Mouse (Mus musculus) hindbrain, embryonic 16.5 days (tissue): Measurements from ENCODE around the gene Rev1. TPM values are rescaled to one million over a fixed set of nuclear protein-coding genes. Genes with fewer than 3 reads are reported as not detected.

ENCODE experiments used
- ATAC-seq: fragments of 200-750 bp; cut with Nextera tagmentation; 2 replicates; pipeline ENCODE4 v1.8.0; 2017; ENCODE audit warnings: moderate TSS enrichment, moderate library complexity
- H3K27ac ChIP-seq: fragments of 300-500 bp; sonication (generic); 2 replicates; pipeline ENCODE4 v1.5.1; 2014; ENCODE audit warnings: low read depth, mild to moderate bottlenecking, control low read depth, low read length, moderate library complexity
- H3K27me3 ChIP-seq: fragments of 300-500 bp; sonication (generic); replicated peaks from 2 replicates; pipeline ENCODE4 v1.6.1; 2014; ENCODE audit warnings: low read length; ENCODE audit not compliant: control insufficient read depth, insufficient read depth
- H3K36me3 ChIP-seq: fragments of 300-500 bp; sonication (generic); 2 replicates; pipeline ENCODE4 v1.6.1; 2014; ENCODE audit warnings: mild to moderate bottlenecking, low read length, moderate library complexity, mixed read lengths; ENCODE audit not compliant: control insufficient read depth, insufficient read depth
- H3K4me1 ChIP-seq: fragments of 300-500 bp; sonication (generic); 2 replicates; pipeline ENCODE4 v1.6.1; 2014; ENCODE audit warnings: low read depth, low read length; ENCODE audit not compliant: control insufficient read depth, insufficient read depth
- H3K4me2 ChIP-seq: fragments of 300-500 bp; sonication (generic); 2 replicates; pipeline ENCODE4 v1.6.1; 2014; ENCODE audit warnings: mild to moderate bottlenecking, low read length, control low read depth, moderate library complexity
- H3K4me3 ChIP-seq: fragments of 300-500 bp; sonication (generic); 2 replicates; pipeline ENCODE4 v1.5.1; 2014; ENCODE audit warnings: mild to moderate bottlenecking, low read length, control low read depth, moderate library complexity
- H3K9ac ChIP-seq: fragments of 300-500 bp; sonication (generic); 2 replicates; pipeline ENCODE4 v1.6.1; 2014; ENCODE audit warnings: low read depth, mild to moderate bottlenecking, control low read depth, low read length, moderate library complexity
- H3K9me3 ChIP-seq: fragments of 300-500 bp; sonication (generic); 2 replicates; pipeline ENCODE4 v1.6.1; 2014; ENCODE audit warnings: mild to moderate bottlenecking, low read length, moderate library complexity; ENCODE audit not compliant: control insufficient read depth
- WGBS: fragments of 180-500 bp; shearing (Covaris S2); extraction: QIAGEN DNeasy Blood & Tissue Kit; methylation state at CpG from one replicate; pipeline ENCODE4 v1.1.7; 2014; 5-methylcytosine and 5-hydroxymethylcytosine counted together
- polyA plus RNA-seq: library from polyadenylated mRNA; unstranded; fragments of >200 nt; fragmentation: Nextera tagmentation; extraction: Ambion mirVana; gene quantifications from 2 replicates; pipeline ENCODE4 v1.2.1, GENCODE M21; 2015

The Rev1 gene
- polyA plus RNA-seq, 1 experiment from 2014 or later: 26.1 TPM

GRCm38 (mm10) chr1:38011647-38012046 is 118.0 kb downstream of the Rev1 start:
- peak; percentile 20; the same call in 1 of the 2 replicates for ATAC-seq
- H3K4me2 ChIP-seq: no peak overlapping the region
- no peak overlapping the region for H3K9ac ChIP-seq
- H3K4me3 ChIP-seq: no peak overlapping the region
- H3K27ac ChIP-seq: no peak overlapping the region
- H3K36me3 ChIP-seq: no peaks in the 10 kb centered on the region
- WGBS: 85% methylated on average over 6 of the region's 6 CpGs
- no peaks in the 10 kb centered on the region for H3K4me1 ChIP-seq
- no peaks in the 10 kb centered on the region for H3K9me3 ChIP-seq
- H3K27me3 ChIP-seq: no peaks in the 10 kb centered on the region

GRCm38 (mm10) chr1:38006741-38007140 is 122.9 kb downstream of the Rev1 start:
- Histone ChIP-seq H3K4me3 (no peak overlapping the region), H3K36me3 (no peaks in the 10 kb centered on the region), H3K9ac (no peak overlapping the region), H3K27me3 (no peaks in the 10 kb centered on the region), H3K4me2 (no peak overlapping the region), H3K27ac (no peak overlapping the region), H3K9me3 (no peaks in the 10 kb centered on the region), H3K4me1 (no peaks in the 10 kb centered on the region)
- WGBS: 79% methylated on average over 3 of the region's 3 CpGs
- ATAC-seq: no peak

GRCm38 (mm10) chr1:38003046-38003445 is 126.6 kb downstream of the Rev1 start:
- H3K36me3 ChIP-seq: no peaks in the 10 kb centered on the region
- 88% methylated on average over 3 of the region's 3 CpGs for WGBS
- H3K9me3 ChIP-seq: no peaks in the 10 kb centered on the region
- no peak overlapping the region for H3K4me3 ChIP-seq
- ATAC-seq: no peak
- H3K27me3 ChIP-seq: no peaks in the 10 kb centered on the region
- no peak overlapping the region for H3K9ac ChIP-seq
- no peak overlapping the region for H3K27ac ChIP-seq
- peaks cover 10% of the 10 kb centered on the region for H3K4me1 ChIP-seq
- H3K4me2 ChIP-seq: no peak overlapping the region

Other genes with a start within 250 kb of the Rev1 start
- 11.1 and 14.0 TPM in 2 replicates for gene Mitd1, start 239.4 kb downstream of the Rev1 start, polyA plus RNA-seq
- 231 and 265 TPM in 2 replicates for gene Mrpl30, start 239.3 kb downstream of the Rev1 start, polyA plus RNA-seq
- 0.14 TPM in 1 of 2 replicates, not detected in the other for gene Lyg2, start 213.3 kb downstream of the Rev1 start, polyA plus RNA-seq
- not detected in 2 replicates for gene Lyg1, start 172.0 kb downstream of the Rev1 start, polyA plus RNA-seq
- gene Txndc9, start 131.9 kb downstream of the Rev1 start, polyA plus RNA-seq: 125 and 136 TPM in 2 replicates
- 17.9 and 18.1 TPM in 2 replicates for gene Eif5b, start 131.8 kb downstream of the Rev1 start, polyA plus RNA-seq